Mouse (Mus musculus): Measurements from ENCODE around the gene Tbc1d16.
A peak's percentile ranks its signal among the peaks of the same experiment; 100 is the strongest.
"Not testable (repeated sequence)": the region's sequence is repeated elsewhere in the genome, so short reads cannot be mapped to it uniquely, and the experiment has no call there.

The Tbc1d16 gene

GRCm38 (mm10) chr11:119228091-119228781, at the start of gene Tbc1d16, which contains the start of gene Ccdc40:
TSS of gene Tbc1d16 (minus strand) at chr11:119228499.
TSS of gene Ccdc40 (plus strand) at chr11:119228572.
- peak; percentile 82 for DNase-seq (ENCODE audit: low read depth, low spot score)

- DNase-seq (ENCODE audit: low read depth, low spot score), result peak; percentile 28
Observed at GRCm38 (mm10) chr11:119273186-119273930, 45.1 kb upstream of the Tbc1d16 start.

GRCm38 (mm10) chr11:119272492-119272891, 44.2 kb upstream of the Tbc1d16 start:
- not testable (repeated sequence) for DNase-seq (ENCODE audit: low read depth, low spot score)

GRCm38 (mm10) chr11:119268557-119269195, 40.4 kb upstream of the Tbc1d16 start:
- no peak for DNase-seq (ENCODE audit: low read depth, low spot score)

- DNase-seq (ENCODE audit: low read depth, low spot score), result peak; percentile 96
Observed at GRCm38 (mm10) chr11:119267768-119268556, 39.7 kb upstream of the Tbc1d16 start, which contains the start of gene Gaa. TSS of gene Gaa (plus strand) at chr11:119267887.

- DNase-seq (ENCODE audit: low read depth, low spot score), result no peak
Observed at GRCm38 (mm10) chr11:119267241-119267674, 39.0 kb upstream of the Tbc1d16 start.

GRCm38 (mm10) chr11:119265811-119266210, 37.5 kb upstream of the Tbc1d16 start:
- no peak for DNase-seq (ENCODE audit: low read depth, low spot score)

- DNase-seq (ENCODE audit: low read depth, low spot score), result no peak
Observed at GRCm38 (mm10) chr11:119264413-119264812, 36.1 kb upstream of the Tbc1d16 start.

- no peak for DNase-seq (ENCODE audit: low read depth, low spot score)
Observed at GRCm38 (mm10) chr11:119259977-119260376, 31.7 kb upstream of the Tbc1d16 start.

GRCm38 (mm10) chr11:119258572-119259322, 30.4 kb upstream of the Tbc1d16 start:
- peak; percentile 69 for DNase-seq (ENCODE audit: low read depth, low spot score)

- DNase-seq (ENCODE audit: low read depth, low spot score), result no peak
Observed at GRCm38 (mm10) chr11:119258216-119258571, 29.9 kb upstream of the Tbc1d16 start.

GRCm38 (mm10) chr11:119256557-119256956, 28.3 kb upstream of the Tbc1d16 start:
- DNase-seq (ENCODE audit: low read depth, low spot score), result not testable (repeated sequence)

- peak; percentile 61 for DNase-seq (ENCODE audit: low read depth, low spot score)
Observed at GRCm38 (mm10) chr11:119252854-119253541, 24.7 kb upstream of the Tbc1d16 start.

GRCm38 (mm10) chr11:119250998-119251397, 22.7 kb upstream of the Tbc1d16 start:
- DNase-seq (ENCODE audit: low read depth, low spot score), result no peak

GRCm38 (mm10) chr11:119249011-119249410, 20.7 kb upstream of the Tbc1d16 start:
- DNase-seq (ENCODE audit: low read depth, low spot score), result peak; percentile 59

GRCm38 (mm10) chr11:119245543-119245942, 17.2 kb upstream of the Tbc1d16 start:
- DNase-seq (ENCODE audit: low read depth, low spot score), result not testable (repeated sequence)

- no peak for DNase-seq (ENCODE audit: low read depth, low spot score)
Observed at GRCm38 (mm10) chr11:119239480-119239879, 11.2 kb upstream of the Tbc1d16 start.

- peak; percentile 85 for DNase-seq (ENCODE audit: low read depth, low spot score)
Observed at GRCm38 (mm10) chr11:119238305-119238721, 10.0 kb upstream of the Tbc1d16 start.

- DNase-seq (ENCODE audit: low read depth, low spot score), result peak; percentile 73
Observed at GRCm38 (mm10) chr11:119237568-119238304, 9.4 kb upstream of the Tbc1d16 start.

Data from CD4-positive helper T cell, adult 2 months (primary cell).